Comparison of ENCODE assay signal across 8 mouse cellular contexts in genomic region chr5:3197952-3198841, GRCm38 (mm10).
DNase-seq lines count a peak whose midpoint lies in the region; ATAC-seq lines count a peak whose summit lies in the region.

No protein-coding gene starts in this region.

- H3K9me3 ChIP-seq in heart, embryonic 13.5 days = no peaks in the 10 kb centered on the region
- no peaks in the 10 kb centered on the region for H3K9me3 ChIP-seq in forebrain, embryonic 14.5 days (replicated peaks; ENCODE audit: control insufficient read depth, low read length)

- peak overlapping the region; percentile 73 for H3K9ac ChIP-seq in heart, embryonic 13.5 days
- no peak overlapping the region for H3K9ac ChIP-seq in forebrain, embryonic 14.5 days (ENCODE audit: low read length)

- peak overlapping the region; percentile 60 for H3K4me2 ChIP-seq in heart, embryonic 13.5 days
- no peak overlapping the region for H3K4me2 ChIP-seq in forebrain, embryonic 14.5 days (ENCODE audit: low read length)

- ATAC-seq in heart, embryonic 13.5 days (ENCODE audit: extremely low read depth, insufficient number of reproducible peaks, low FRiP score, low TSS enrichment) = peak; percentile 58; the same call in 1 of the 2 replicates
- ATAC-seq in megakaryocyte progenitor cell, adult 5-6 weeks (replicated peaks; ENCODE audit: poor library complexity) = peak; percentile 93
- ATAC-seq in inflammation-experienced regulatory T-cells, adult 6 months = no peak
- no peak for ATAC-seq in forebrain, embryonic 14.5 days

- no peaks in the 10 kb centered on the region for H3K27me3 ChIP-seq in heart, embryonic 13.5 days (replicated peaks)
- no peaks in the 10 kb centered on the region for H3K27me3 ChIP-seq in forebrain, embryonic 14.5 days (replicated peaks; ENCODE audit: control insufficient read depth, insufficient read depth, low read length)

- 25% methylated on average over 16 of the region's 16 CpGs for WGBS in heart, embryonic 13.5 days
- WGBS in forebrain, embryonic 14.5 days = 69% methylated on average over 16 of the region's 16 CpGs

- peak overlapping the region; percentile 24 for H3K4me3 ChIP-seq in heart, embryonic 13.5 days
- no peak overlapping the region for H3K4me3 ChIP-seq in forebrain, embryonic 14.5 days (ENCODE audit: low read depth, low read length)

- DNase-seq in layer of hippocampus, adult 9-10 months (ENCODE audit: low spot score) = peak; percentile 7
- no peak for DNase-seq in layer of hippocampus, postnatal 36 days
- peak; percentile 20 for DNase-seq in brain, adult 2 months (ENCODE audit: low read depth, low spot score)
- DNase-seq in kidney, postnatal 4 days = peak; percentile 61 to 72
- DNase-seq in forebrain, embryonic 14.5 days (ENCODE audit: low spot score) = no peak

- H3K27ac ChIP-seq in heart, embryonic 13.5 days (replicated peaks) = peak overlapping the region; percentile 85
- H3K27ac ChIP-seq in forebrain, embryonic 14.5 days (ENCODE audit: low read depth, low read length) = no peak overlapping the region

- H3K36me3 ChIP-seq in heart, embryonic 13.5 days = no peaks in the 10 kb centered on the region
- H3K36me3 ChIP-seq in forebrain, embryonic 14.5 days (ENCODE audit: control insufficient read depth, insufficient read depth, low read length) = no peaks in the 10 kb centered on the region

- H3K4me1 ChIP-seq in heart, embryonic 13.5 days = peaks cover 17% of the 10 kb centered on the region
- H3K4me1 ChIP-seq in forebrain, embryonic 14.5 days (ENCODE audit: control insufficient read depth, insufficient read depth, low read length) = no peaks in the 10 kb centered on the region

Comparison
In these comparisons a context has a peak if more than half of its experiments do, and no peak if none do; other contexts are left out.
1. DNase-seq: peak in layer of hippocampus, adult 9-10 months (single experiment), brain, adult 2 months (single experiment) and kidney, postnatal 4 days (2 of 2); none in layer of hippocampus, postnatal 36 days (0 of 2) and forebrain, embryonic 14.5 days (single experiment).
2. ATAC-seq: peak in heart, embryonic 13.5 days (single experiment) and megakaryocyte progenitor cell, adult 5-6 weeks (single experiment); none in inflammation-experienced regulatory T-cells, adult 6 months (single experiment) and forebrain, embryonic 14.5 days (single experiment).